Mouse (Mus musculus) B cell, adult 2 months (primary cell): ENCODE results near the gene Vmn2r101.

ENCODE experiments used
- DNase-seq, 2 experiments: peaks; one replicate each; pipeline ENCODE4 v3.0.0; 2022

The Vmn2r101 gene

DNA sequence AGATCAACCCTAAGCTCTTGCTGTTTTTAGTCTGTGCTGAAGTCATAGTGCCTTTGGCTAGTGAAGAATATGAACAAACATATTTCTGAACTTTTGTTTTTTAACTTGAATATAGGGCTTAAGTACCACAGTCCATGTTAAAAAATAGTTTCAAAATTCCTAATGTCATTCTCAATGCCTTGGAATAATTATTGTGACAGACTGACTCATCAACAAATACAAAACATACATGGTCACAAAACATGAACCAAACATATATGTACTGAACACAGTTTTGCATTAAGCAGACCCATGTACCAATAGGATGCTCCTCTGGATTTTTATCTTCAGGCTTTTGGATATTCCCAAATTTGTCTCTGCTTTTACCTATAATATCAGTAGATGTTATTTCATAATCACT, at the start of gene Vmn2r101:
Gene Vmn2r101, plus strand, starts transcription at position 301 of the 400 bp plus-strand sequence.
- no peak for DNase-seq

DNA sequence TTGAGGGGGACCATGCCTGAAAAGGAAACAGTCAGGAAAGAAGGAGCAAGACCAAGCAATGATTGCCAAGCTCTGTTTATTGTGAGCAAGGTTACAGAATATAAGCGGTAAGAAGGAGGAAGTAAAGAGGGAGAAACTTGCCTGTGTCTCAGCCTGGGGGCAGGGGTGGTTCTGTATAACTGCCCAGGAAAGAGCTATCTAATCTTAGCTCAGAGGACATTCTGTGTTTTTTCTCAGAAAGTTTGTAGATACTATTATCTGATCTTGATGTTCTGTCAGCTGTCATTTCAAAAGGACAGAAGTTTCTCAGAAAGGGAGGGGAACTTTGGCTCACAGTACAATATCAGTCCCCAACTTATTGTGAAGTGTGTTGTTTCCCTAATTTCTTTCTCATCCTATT, 52.3 kb downstream of the Vmn2r101 start:
- no peak for DNase-seq

DNA sequence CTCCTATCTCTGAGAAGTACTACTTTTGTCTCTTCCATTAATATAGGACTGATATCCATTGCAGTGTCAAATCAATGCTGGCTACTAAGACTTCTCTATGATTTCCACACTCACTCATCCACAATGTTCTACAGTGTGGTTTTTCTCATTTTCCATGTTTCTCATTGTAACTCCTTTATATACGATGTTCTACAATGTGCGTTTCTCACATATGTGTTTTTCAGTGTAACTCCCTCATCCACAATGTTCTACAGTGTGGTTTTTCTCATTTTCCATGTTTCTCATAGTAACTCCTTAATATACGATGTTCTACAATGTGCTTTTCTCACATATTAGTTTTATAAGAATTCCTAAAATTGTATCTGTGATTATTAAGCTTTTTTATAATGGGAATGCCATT, 81.4 kb downstream of the Vmn2r101 start:
- no peak for DNase-seq

- DNase-seq: no peak
These were observed 83.0 kb downstream of the Vmn2r101 start, which contains the start of gene Vmn2r102 for GRCm38 (mm10) chr17:19660028-19660427. Vmn2r102 (plus strand) TSS chr17:19660328.
